Mouse (Mus musculus) embryonic facial prominence, embryonic 10.5 days (tissue): ENCODE measurements around the gene Cacna1c. TPM values are rescaled to one million over a fixed set of nuclear protein-coding genes. Genes with fewer than 3 reads are reported as not detected.

Experiments used
- DNase-seq: peaks from one replicate; pipeline ENCODE4 v3.0.0-alpha.2; 2017; ENCODE audit warnings: low spot score
- H3K27ac ChIP-seq: fragments of 300-500 bp; sonication (generic); replicated peaks from 2 replicates; pipeline ENCODE4 v1.5.1; 2016; ENCODE audit warnings: mild to moderate bottlenecking
- H3K27me3 ChIP-seq: fragments of 300-500 bp; sonication (generic); replicated peaks from 2 replicates; pipeline ENCODE4 v1.6.1; 2016; ENCODE audit warnings: low read depth, mild to moderate bottlenecking; ENCODE audit not compliant: poor library complexity, severe bottlenecking
- H3K36me3 ChIP-seq: fragments of 300-500 bp; sonication (generic); replicated peaks from 2 replicates; pipeline ENCODE4 v1.6.1; 2016; ENCODE audit warnings: mild to moderate bottlenecking, moderate library complexity
- H3K4me1 ChIP-seq: fragments of 300-500 bp; sonication (generic); 2 replicates; pipeline ENCODE4 v1.6.1; 2016
- H3K4me3 ChIP-seq: fragments of 300-500 bp; sonication (generic); 2 replicates; pipeline ENCODE4 v1.5.1; 2016; ENCODE audit warnings: mild to moderate bottlenecking, moderate library complexity
- H3K9me3 ChIP-seq: fragments of 300-500 bp; sonication (generic); 2 replicates; pipeline ENCODE4 v1.6.1; 2016; ENCODE audit warnings: mild to moderate bottlenecking
- WGBS: fragments of 180-500 bp; shearing (Covaris S2); methylation state at CpG from one replicate; pipeline ENCODE4 v1.1.7; 2016; 5-methylcytosine and 5-hydroxymethylcytosine counted together
- polyA plus RNA-seq: library from polyadenylated mRNA; unstranded; fragments of >200 nt; fragmentation: Nextera tagmentation; extraction: Ambion mirVana; gene quantifications from 2 replicates; pipeline ENCODE4 v1.2.1, GENCODE M21; 2016

Cacna1c gene
- polyA plus RNA-seq, 1 experiment from 2014 or later = 4.9 TPM

DNA sequence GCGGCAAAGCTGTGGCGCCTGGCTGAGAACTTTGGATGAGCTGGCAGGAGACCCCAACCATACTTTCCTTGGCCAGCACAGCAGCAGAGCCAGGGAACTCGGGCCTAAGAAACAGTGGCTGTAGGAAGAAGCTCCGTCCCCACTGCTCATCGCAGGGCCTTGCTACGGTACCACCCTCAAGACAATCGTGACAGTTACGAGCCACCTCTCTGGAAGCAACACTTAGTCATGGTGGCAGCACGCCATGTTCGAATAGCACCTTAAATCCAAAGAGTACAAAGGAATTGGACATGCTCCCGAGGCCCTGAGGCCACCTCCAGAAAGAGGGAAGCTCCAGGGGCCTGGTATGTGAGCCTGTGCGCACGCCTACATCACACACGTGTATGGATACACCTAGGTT lies 219.6 kb downstream of the Cacna1c start:
- Histone ChIP-seq H3K36me3 (no peaks in the 10 kb centered on the region), H3K4me1 (peaks cover 20% of the 10 kb centered on the region), H3K27me3 (no peaks in the 10 kb centered on the region), H3K4me3 (no peak overlapping the region), H3K9me3 (no peaks in the 10 kb centered on the region), H3K27ac (no peak overlapping the region)
- 91% methylated on average over 14 of the region's 14 CpGs for WGBS
- DNase-seq = no peak

DNA sequence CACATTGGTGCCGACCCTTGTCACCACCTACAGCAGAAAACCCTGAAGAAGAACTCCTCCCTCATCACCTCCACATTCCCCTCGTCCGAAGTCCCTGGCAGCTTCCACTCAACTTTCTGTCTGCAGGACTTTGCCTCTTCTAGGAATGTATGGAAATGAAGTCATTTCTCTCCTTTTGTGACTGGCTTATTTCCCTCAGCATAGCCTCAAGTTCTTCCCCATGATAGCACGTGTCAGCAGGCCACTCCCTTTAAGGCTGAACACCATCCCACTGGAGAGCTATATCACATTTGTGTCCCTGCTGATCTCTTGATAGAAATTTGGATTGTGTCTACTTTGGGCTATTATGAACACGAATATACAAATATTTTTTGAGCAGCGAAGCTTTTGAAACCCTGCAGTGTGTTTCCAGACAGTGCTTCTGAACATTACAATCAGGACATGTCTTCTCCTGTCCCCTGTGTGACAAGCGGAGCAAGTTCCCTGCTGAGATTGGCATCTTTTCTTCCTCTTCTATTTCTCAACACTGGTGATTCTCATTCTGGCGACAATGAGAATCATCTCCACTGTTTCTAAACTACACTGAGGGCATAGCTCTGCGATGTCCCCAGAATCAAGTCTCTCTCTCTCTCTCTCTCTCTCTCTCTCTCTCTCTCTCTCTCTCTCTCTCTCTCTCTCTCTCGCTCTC lies 224.2 kb downstream of the Cacna1c start:
- H3K36me3 ChIP-seq = no peaks in the 10 kb centered on the region
- no peaks in the 10 kb centered on the region for H3K27me3 ChIP-seq
- DNase-seq = no peak
- H3K27ac ChIP-seq = no peak overlapping the region
- 66% methylated on average over 10 of the region's 10 CpGs for WGBS
- no peaks in the 10 kb centered on the region for H3K9me3 ChIP-seq
- no peak overlapping the region for H3K4me3 ChIP-seq
- H3K4me1 ChIP-seq = no peaks in the 10 kb centered on the region; the same call in 1 of the 2 replicates

DNA sequence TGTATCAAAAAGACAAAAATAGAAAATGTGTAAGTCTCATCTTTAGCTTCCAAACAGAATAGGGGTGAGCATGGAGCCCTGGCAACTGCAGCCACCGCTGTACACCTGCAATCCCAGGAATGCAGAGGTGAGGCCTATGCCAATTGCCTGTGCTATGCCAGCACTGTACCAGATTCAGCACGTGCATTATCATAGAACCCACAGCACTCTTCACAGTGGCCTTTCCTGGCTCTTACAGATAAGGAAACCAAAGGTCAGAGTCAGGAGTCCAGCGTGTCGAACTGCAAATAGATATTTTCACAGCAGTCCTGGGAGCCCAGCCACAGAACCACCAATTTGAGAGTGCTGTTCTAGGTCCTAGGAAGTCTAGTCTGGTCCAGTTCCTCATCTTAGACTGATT lies 227.4 kb downstream of the Cacna1c start:
- WGBS = 84% methylated on average over 4 of the region's 4 CpGs
- DNase-seq = no peak
- no peaks in the 10 kb centered on the region for H3K36me3 ChIP-seq
- no peak overlapping the region for H3K4me3 ChIP-seq
- H3K27me3 ChIP-seq = no peaks in the 10 kb centered on the region
- no peaks in the 10 kb centered on the region for H3K9me3 ChIP-seq
- no peak overlapping the region for H3K27ac ChIP-seq
- no peaks in the 10 kb centered on the region for H3K4me1 ChIP-seq

DNA sequence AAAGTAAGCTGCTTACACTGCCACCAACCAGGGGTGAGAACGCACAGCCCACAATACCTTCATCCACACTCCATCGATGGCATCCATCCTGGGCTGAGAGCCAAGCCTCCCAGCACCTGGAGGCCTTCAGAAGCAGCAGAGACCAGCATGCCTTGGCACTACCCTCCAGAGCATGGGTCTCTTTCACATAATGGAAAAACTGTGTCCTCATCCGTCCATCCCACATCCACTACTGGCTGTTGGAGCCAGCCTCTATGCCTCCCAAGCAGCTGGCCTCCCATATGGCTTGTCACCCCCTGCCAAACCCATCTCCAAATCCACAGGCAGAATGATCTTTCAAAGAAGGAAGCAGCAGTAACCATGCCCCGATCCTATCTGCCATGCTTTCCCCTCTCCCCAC lies 229.3 kb downstream of the Cacna1c start:
- no peak overlapping the region for H3K27ac ChIP-seq
- DNase-seq = no peak
- no peaks in the 10 kb centered on the region for H3K4me1 ChIP-seq
- no peaks in the 10 kb centered on the region for H3K9me3 ChIP-seq
- H3K36me3 ChIP-seq = no peaks in the 10 kb centered on the region
- no peak overlapping the region for H3K4me3 ChIP-seq
- no peaks in the 10 kb centered on the region for H3K27me3 ChIP-seq
- 85% methylated on average over 4 of the region's 4 CpGs for WGBS

DNA sequence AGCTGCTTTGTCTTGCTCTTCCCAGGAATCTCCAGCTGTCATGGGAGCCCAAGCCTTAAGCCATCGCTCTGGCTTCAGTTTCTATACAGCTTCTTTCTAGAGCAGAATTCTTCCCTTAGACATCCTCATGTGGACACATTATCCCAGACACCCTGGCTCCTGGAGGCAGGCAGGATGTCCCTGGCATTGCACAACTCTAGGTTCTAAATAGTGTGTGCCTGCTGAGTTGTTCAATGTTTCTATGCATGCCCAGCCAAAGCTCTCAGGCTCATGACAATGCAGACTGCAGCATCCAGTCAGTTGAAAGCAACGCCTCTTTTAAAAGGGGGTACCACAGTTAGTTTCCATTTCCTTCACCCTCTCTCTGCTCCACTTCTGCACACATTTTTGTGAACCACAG lies 230.6 kb downstream of the Cacna1c start:
- no peaks in the 10 kb centered on the region for H3K4me1 ChIP-seq
- no peaks in the 10 kb centered on the region for H3K9me3 ChIP-seq
- 92% methylated on average over 2 of the region's 2 CpGs for WGBS
- DNase-seq = no peak
- no peaks in the 10 kb centered on the region for H3K27me3 ChIP-seq
- no peaks in the 10 kb centered on the region for H3K36me3 ChIP-seq
- H3K27ac ChIP-seq = no peak overlapping the region
- H3K4me3 ChIP-seq = no peak overlapping the region

DNA sequence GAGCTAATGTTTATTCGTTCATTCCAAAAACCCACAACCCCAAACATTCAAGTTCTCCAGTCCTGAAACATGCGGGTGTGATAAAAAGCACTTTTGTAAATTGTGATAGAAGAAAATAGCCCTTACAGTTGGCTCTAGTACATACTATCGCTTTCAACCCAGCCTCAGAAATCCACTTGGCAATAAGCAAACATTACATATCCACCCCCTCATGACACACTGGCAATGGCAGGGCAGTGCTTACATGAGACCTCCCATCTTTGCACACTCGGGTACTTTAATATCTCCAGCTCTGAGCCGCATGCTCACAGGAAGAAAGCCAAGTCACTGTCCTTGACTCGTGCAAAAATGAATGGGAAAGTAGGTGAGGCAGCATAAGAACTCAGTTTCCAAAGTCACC lies 232.4 kb downstream of the Cacna1c start:
- WGBS = 93% methylated on average over 6 of the region's 6 CpGs
- no peak for DNase-seq
- H3K36me3 ChIP-seq = no peaks in the 10 kb centered on the region

DNA sequence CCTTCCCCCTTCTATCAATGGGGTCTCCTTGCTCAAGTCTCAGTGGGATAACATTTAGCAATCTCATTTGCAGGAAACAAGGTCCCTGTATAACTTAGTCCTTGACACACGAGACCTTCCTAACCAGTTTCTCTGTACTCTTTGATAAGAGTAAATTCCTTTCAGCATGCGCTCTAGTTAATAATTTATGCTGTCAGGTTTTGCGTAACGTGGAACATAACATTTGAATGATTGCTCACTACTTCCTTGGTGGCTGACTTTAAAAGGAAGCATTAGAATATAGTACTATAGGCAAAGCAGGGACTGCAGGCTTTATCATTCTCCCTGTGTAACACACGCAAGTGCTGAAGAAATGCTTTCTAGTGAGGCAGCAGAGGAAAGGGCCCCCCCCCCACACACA lies 232.9 kb downstream of the Cacna1c start:
- WGBS = 86% methylated on average over 5 of the region's 5 CpGs

More for the DNA sequence above, 232.4 kb downstream of the Cacna1c start:
- Histone ChIP-seq H3K4me3 (no peak overlapping the region), H3K27ac (no peak overlapping the region), H3K4me1 (no peaks in the 10 kb centered on the region), H3K9me3 (no peaks in the 10 kb centered on the region), H3K27me3 (no peaks in the 10 kb centered on the region)

DNA sequence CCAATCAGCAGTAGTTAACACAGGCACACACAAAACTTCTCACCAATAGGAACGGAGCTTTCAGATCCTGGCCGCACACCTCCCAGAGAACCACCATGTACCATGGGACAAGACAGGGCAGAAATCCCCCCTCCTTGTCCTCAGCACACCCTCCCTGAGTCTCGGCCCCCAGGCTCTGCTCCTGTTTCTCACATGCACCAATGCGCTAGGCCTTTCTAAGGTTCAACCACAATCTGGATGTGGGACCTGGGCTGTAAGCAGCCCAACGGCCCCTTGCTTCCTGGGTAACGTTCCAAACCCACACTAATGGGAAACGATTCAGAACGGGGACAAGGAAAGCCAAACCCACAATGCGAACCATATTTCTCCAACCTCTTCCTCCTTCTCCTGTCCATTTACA lies 237.7 kb downstream of the Cacna1c start:
- no peak overlapping the region for H3K4me3 ChIP-seq
- DNase-seq = no peak
- 0 out of 2 replicates have a peak, but pooled peaks cover 5% of the 10 kb centered on the region for H3K4me1 ChIP-seq
- H3K27me3 ChIP-seq = no peaks in the 10 kb centered on the region
- WGBS = 95% methylated on average over 9 of the region's 9 CpGs
- no peak overlapping the region for H3K27ac ChIP-seq
- H3K9me3 ChIP-seq = no peaks in the 10 kb centered on the region
- no peaks in the 10 kb centered on the region for H3K36me3 ChIP-seq

More for the DNA sequence above, 232.9 kb downstream of the Cacna1c start:
- Histone ChIP-seq H3K27ac (no peak overlapping the region), H3K9me3 (no peaks in the 10 kb centered on the region), H3K36me3 (no peaks in the 10 kb centered on the region), H3K27me3 (no peaks in the 10 kb centered on the region), H3K4me3 (no peak overlapping the region), H3K4me1 (no peaks in the 10 kb centered on the region)
- no peak for DNase-seq

DNA sequence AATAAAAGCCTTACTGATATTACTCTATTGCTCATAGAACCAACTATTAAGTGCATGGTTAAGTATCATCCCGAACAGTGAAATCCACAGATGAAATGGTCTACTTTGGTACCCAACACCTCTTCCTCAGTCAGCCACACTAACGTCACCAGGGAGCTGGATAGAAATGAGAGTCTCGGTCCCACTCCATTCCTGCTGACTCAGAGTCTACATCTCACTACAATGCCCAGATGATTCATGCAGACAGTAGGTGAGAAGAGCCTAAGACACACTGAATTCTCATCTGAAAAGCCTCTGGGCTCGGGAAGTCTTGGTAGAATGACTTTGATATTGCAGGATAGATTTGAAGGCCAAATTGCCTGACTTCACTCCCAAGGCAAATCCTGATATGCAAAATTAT lies 240.0 kb downstream of the Cacna1c start:
- Histone ChIP-seq H3K4me1 (0 out of 2 replicates have a peak, but pooled peaks cover 8% of the 10 kb centered on the region), H3K9me3 (no peaks in the 10 kb centered on the region), H3K4me3 (no peak overlapping the region), H3K36me3 (no peaks in the 10 kb centered on the region), H3K27ac (no peak overlapping the region), H3K27me3 (no peaks in the 10 kb centered on the region)
- DNase-seq = no peak
- 88% methylated on average over 4 of the region's 4 CpGs for WGBS

DNA sequence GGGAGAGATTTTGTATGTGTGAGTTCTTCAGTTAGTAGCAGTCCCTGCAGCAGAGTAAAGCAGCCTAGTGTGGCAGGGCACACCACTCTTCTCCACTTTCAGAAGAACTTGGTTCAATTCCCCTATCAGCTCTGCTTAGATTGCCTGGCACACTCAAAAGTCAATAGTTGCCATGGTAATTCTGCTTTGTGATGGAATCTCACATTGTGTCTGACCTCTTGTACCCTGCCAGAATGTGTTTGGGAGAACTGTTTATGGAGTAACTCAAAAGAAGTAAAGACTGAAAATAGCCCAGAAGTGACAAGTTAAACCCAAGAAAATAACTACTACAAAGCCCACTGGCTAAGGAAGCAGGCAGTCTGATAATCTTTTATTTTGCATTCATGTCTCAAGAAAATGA lies 240.4 kb downstream of the Cacna1c start:
- Histone ChIP-seq H3K9me3 (no peaks in the 10 kb centered on the region), H3K27ac (no peak overlapping the region), H3K27me3 (no peaks in the 10 kb centered on the region), H3K4me3 (no peak overlapping the region), H3K4me1 (0 out of 2 replicates have a peak, but pooled peaks cover 8% of the 10 kb centered on the region), H3K36me3 (no peaks in the 10 kb centered on the region)
- no peak for DNase-seq

DNA sequence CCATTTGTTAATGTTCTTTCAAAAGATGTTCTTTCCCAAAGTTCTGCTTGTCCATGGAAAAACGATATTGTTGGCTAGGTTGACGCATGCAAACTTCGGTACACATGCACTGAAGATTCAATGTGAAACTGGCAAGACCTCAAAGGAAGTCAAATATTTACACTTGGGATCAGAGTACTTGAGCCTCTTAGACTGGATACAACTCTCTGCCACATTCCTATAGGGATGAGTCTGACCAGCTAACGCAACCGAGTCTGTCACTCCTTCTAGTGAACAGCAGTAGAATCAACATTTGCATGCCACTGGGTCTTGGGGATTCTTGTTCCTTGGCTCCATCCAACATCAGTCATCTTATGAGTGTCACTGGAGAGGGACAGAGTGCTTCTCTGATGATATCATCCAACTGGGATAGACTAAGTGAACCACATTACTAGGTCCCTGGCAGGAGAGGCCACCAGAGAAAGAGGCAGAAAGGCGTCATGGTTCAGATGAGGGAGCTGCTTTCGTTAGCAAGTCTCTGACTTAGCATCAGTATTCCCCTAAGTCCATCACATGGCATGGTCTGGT lies 241.1 kb downstream of the Cacna1c start:
- WGBS = 89% methylated on average over 7 of the region's 7 CpGs
- no peaks in the 10 kb centered on the region for H3K27me3 ChIP-seq
- DNase-seq = no peak
- H3K4me1 ChIP-seq = peaks cover 10% of the 10 kb centered on the region
- no peak overlapping the region for H3K4me3 ChIP-seq
- H3K9me3 ChIP-seq = no peaks in the 10 kb centered on the region
- no peak overlapping the region for H3K27ac ChIP-seq
- no peaks in the 10 kb centered on the region for H3K36me3 ChIP-seq

DNA sequence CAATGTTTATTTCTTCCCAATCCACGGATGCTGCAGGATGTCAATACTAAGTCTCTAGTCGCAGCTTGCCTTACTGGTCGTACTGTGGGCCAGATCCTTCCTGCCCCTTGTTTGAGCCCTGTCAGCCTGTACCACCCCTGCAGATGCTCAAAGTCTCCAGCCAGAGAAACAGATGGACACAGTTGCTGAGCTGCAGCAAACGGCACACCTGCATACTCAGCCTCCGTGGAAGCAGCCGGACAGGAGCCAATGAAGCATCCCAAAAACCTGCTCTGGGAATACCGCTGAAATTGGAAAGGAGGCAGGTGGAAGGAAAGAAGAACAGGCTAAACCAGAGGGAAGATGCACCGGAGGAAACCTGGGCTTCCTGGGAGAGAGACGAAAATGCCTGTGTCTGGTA lies 243.8 kb downstream of the Cacna1c start:
- no peak overlapping the region for H3K4me3 ChIP-seq
- peaks cover 19% of the 10 kb centered on the region for H3K4me1 ChIP-seq
- WGBS = 87% methylated on average over 9 of the region's 9 CpGs
- H3K9me3 ChIP-seq = no peaks in the 10 kb centered on the region
- H3K27me3 ChIP-seq = no peaks in the 10 kb centered on the region
- DNase-seq = no peak
- no peak overlapping the region for H3K27ac ChIP-seq
- no peaks in the 10 kb centered on the region for H3K36me3 ChIP-seq

DNA sequence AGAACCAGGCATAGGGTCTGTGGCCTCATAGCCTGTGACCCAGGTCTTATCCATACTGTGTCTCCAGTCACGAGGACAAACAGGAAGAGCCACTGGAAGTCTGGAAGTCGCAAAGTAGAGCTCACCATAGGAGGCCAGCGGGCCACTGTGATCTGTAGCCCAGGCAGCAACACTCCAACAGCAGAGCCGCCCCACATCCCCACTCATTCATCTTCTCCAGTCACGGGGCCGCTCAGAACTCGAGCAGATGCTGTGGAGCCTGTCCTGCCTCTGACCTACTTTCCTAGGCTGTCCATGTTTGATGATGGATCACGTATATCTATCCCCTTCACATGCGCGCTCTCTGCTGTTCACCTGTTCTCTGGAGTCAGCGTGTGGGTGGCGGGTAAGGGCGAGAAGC lies 246.0 kb downstream of the Cacna1c start:
- Histone ChIP-seq H3K27me3 (no peaks in the 10 kb centered on the region), H3K4me1 (peaks cover 26% of the 10 kb centered on the region), H3K36me3 (no peaks in the 10 kb centered on the region), H3K27ac (no peak overlapping the region), H3K4me3 (no peak overlapping the region), H3K9me3 (no peaks in the 10 kb centered on the region)
- no peak for DNase-seq
- 80% methylated on average over 13 of the region's 13 CpGs for WGBS
